Mouse (Mus musculus) 3T3-L1 (cell line): Measurements from ENCODE around the gene Frem1.

ENCODE experiments used
- DNase-seq: peaks from one replicate; pipeline ENCODE4 v3.0.0-alpha.2; 2015; ENCODE audit warnings: low read depth, low spot score

Gene Frem1

DNA sequence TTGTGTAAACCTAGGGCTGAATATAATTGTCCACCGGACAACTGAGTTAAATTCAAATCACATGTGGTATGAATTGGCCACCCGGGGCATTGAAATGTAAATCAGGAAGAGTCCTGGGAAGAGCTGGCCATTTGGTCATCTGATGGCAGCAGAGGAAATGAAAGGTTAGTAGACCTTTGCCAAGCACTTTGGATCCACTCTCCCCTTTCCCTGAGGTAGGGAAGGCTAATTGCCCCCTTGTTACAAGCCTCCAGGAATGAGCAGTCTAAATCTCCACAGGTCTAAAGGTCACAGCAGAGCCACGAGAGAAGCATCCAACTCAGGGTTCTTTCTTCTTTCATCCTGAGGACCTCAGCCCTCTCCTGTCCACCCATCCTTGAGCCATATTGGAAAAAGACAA, 20.5 kb downstream of the Frem1 start:
- no peak for DNase-seq

DNA sequence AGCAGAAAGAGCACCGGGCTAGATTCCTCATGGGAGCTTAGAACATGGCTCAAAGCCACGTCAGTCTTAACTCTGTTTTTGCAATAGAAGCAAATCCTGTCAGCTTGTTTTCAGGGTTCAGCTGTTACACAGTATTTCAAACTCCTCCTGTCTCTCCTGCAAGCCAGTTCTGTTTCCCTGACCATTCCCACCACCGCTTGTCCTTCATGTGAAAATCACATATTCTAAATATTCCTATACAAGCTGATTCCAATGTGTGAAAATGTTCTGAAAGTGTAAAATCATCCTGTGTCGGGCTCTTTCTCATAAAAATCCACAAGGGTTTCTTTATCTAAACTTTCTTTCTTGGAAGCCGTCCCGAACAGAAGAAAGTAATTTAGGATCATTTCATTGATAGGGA, 22.0 kb downstream of the Frem1 start:
- DNase-seq, result no peak

DNA sequence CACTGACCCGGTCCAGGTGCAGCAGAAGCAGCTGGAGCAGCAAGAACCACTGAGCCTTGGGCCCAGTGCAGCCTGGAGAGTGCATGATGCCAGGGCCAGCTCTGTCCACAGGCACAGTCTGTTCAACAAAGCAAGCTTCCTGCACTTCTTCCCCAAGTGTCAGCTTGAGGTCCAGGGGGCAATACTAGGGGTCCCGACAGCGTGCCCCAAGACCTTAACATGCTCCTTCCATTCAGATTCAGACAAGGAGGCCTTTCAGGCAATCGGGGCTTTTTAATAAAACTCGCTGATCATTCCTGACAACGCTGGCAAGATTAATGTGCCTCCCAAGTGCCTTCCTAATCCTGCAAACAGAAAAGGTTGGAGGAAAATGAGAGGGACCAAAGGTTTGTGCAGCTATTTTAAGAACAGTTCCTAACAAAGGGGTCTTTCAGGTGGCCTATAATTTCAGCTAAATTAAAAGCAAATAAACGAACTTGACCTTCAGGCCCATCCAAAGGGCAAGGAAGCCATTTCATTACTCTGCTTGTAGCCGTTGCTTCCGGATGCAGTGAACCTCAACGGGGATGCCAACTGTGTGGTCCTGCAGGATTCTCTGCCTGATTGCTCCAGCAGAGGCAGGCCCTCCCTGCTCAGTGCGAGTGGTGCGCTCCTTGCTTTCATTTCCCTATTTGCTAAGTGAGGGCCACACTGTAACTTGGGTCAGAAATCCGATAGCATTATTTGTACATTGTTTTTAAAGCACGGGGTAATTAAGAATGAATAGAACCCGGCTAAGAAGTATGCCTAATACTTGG, 31.2 kb downstream of the Frem1 start:
- DNase-seq, result no peak

DNA sequence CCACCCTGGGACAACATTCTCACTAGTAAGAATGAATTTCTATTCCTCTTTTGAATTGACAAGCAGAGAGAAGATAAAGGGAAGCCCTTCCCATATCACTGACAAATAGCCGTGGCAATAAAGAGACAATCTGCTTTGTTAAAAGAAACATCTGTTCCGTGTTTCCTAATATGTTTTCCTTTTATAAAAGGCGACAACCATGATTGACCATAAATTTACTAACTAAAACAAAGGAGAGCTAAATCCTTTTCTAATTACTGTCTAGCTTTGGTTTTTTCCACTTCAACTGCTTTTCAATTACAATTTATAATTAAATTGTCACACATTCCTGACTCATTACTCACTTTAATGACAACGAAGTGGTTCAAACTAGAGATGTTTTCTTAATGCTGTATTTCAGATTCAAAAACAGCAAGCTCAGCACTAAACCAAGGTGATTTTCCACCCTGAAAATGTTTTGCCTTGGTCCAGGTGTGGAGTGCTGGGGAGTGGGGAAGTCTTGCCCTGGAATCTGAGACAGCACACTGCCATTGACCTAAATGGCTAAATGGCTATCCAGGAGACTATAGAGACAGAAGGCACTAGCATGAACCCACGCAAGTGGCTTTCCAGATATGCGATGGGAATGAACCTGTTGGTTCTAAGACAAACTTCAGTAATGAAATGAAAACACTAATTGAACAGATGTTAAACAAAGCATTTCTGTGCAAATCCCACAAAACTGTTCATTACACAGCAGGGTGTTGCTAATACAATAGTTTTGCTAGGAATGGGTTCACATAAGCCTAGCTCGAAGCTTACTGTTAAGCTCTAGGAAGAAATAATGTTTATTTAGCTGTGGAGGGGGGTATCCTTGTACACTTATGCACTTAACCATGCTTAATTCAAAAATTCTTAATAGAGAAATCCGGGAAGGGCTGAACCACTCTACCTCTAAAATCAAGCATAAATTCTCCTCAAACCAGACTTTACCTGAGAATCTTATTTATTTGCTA, 33.7 kb downstream of the Frem1 start:
- no peak for DNase-seq

DNA sequence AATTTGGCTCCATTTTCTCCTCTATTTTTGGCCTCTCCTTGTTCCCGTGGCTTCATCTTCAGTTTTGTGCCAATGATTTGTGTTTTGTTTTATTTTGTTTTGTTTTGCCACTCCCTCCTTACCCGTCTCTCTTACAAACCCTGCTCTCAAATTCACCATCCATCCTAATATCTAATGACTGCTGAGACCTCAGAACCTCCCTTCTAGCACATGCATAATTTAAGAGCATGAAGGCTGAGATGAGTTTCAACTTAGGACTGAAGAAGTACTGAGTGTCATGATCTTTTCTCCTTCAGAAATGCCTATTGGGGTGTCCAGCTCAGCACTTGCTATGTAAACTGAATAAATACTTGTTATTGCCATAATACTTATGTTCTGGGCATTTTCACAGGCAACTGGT, 37.6 kb downstream of the Frem1 start:
- no peak for DNase-seq

DNA sequence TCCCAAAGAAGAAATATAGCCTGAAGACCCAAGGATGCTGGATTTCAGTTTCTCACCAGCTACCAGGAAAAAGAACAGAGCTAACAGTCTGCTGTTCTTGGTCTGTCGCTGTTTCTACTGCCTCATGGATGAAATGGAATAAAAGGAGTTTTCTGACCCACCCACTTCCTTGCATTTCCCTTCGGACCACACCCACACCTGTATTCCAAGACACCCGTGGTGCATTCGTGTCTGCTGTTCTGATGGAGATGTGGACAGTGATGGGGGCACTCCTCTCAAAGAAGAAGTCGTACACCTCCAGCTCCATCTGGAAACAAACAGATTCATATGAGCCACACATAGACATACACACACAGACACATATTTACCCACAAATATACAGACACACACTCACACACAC, 48.1 kb downstream of the Frem1 start:
- no peak for DNase-seq

DNA sequence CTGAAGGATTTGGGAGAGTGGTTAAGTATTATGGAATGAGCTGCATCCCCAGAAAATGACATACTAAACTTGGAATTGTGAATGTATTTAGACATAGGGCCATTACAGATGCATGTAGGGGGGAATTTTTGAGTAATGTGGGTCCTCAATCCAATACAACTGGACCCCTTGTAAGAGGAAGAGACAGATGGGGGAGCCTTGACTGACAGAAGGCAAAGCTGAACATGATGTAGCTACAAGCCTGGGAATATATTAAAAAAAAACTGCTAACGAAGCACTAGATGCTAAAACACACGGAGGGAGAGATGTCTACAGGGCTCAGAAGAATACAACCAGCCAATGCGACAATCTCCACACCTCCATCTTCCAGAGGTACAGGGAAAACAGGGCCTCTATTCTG, 60.1 kb downstream of the Frem1 start:
- DNase-seq, result no peak

DNA sequence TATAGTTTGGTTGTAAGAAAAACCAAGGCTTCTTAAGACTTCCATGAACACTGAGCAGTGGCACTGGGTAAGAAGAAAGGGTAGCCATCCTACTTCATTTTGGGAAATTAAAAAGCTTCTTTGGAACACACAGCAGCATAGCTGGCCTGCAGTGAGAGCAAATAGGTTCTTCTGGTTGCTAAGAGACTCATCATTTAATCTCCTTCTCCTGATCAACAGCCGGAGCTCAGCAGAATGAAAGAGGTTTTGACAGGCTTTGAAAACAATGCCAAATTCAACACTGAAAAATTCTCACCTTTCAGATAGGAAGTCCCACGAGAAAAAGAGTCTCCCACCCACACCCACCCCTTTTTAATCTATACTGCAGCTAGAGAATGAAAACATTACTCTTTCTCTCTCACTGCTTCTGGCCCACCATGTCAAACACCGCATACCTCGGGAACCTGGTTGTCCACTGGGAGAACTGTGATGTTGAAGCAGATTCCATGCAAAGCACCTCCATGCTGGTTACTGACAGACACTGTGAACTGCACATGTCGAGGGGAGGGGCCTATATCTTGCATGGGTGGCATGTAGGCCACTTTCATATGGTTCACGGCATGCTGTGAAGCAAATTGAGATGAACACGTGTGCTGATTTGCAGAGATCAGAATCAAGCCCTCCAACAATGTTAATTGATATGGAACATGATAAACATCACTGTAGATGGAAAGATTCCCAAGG, 61.0 kb downstream of the Frem1 start:
- no peak for DNase-seq

DNA sequence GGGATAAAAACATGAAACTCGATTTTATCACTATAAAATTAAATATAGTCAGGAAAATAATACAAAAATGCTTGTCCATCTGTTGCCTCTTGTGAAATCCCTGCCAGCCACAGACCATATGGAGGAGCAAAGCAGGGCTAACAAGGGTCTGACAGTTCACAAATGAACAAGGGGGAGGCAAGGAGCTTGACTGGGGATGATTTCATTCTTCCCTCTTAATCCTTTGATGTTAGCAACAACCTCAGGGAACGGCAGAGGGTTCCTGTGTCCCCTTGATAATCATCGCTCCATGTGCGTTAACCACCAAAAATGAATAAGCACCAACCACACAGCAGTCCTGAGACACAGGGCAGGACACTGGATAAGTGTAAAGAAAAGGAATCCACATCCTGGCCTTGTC, 79.8 kb downstream of the Frem1 start:
- no peak for DNase-seq

DNA sequence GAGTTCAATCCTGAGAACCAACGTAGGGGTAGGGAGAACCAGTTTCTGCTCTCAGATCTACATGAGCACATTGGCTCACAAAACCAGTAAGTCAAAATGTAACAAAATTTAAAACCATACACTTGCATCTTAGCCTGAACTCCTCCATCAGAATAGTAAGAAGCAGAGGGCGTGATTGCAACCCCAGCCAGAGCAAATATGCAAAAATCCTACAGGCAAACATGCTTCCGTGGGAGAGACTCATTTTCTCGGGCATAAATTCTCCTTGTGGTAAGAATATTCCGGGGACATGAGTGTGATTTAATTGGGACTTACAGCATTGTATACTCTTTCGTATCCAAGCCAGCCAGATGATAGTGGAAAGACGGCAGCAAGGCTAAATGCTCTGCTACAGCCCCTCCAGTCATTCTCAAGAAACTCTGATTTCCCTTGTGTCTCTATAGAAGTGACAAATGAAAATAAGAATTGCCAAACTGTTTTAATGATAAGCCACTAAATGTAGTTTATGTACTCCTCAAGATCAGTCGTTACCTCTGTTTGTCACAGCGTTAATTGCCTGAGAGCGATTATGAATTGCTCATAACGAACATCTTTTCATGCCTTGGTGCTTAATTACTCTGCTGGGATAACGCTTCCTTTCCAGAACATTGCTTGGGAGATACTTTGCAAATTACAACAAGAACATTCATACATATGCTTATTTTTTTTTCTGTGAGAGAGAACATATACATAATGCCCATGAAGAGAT, 81.1 kb downstream of the Frem1 start:
- DNase-seq, result no peak

DNA sequence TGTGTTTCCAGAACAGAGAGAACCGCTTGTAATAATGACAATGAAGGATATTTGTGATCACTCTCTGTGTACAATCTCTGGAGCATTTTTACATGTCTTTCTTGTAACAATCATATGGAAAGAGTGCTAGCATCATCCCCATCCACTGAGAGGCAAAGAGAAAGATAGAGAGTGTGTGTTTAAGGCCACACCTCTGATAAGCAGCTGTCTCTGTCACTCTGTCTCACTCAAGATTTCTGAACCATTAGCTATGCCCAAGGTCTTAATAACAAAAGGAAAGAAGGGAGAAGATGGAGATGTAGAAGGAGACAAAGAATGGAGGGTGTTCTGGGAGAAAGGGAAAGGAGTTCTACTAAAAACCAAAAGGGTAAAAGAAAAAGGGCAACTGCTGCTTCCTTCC, 91.1 kb downstream of the Frem1 start:
- DNase-seq, result no peak

DNA sequence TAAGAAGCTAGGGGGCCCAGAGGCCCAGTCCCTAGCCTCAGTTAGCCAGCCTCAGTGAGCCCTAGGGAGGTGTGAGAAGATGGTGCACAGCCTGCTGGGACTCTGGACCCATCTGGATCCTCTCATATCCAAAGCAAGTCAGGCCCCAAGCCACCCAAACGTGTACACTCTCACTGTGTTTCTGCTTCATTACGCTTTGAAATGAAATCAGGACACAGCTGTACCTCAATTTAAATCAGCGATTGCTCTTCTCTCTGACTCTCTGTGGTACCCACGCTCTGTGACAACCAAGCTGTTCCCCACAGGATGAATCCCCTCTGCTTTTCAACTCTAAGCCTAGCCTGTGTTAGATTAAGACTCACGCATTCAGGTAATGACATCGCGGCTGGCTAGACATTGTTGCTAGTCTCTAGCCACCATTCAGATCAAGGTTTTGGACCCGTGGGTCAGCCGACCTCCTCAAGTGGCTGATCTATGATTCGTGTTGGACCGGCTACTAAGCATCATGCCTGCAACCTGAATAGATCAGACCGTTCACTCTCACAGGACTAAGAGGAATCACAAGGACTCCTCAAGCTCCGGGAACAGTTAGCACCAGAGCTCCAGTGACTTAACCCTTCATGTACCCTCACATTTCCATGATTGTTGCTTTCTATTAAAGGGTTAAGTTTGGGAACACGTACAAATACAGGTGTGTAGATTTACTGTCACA, 94.2 kb downstream of the Frem1 start:
- DNase-seq, result no peak

DNA sequence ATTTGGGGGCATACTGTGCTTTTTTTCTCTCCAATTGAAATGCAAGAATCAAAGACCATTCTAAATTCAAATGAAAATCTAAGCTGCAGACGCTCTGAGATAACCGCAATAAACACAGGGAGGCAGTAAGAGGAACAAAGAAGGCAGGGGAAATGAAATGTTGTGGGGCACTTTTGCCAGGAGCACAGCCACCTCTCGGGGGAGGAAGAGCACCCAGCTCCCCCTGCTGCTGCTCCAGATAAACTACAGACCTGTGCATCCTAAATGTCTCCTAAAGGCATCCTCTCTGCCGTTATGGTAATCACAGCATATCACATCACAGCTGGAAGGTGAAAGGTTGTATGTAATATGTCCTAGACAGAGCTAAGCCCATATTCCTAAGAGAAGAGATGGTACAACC, 98.1 kb downstream of the Frem1 start:
- no peak for DNase-seq

DNA sequence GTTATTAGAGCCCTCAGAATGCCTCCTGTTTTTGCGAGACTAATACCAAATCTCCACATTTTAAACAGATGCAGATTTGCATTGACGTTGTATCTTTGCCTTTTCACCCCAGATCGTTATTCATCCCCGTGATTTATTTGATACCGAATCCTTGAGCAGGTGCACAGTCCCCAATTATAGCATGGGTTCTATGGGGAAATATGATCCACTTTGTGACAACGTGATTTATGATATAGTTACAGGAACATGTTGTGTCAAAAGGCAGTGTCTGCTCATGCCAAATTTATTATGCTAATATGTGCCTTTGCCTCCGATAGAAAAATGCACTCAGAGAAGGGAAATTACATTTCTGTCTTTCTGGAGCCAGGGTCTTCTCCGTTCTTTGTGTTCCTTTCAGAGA, 102.6 kb downstream of the Frem1 start:
- DNase-seq, result no peak

DNA sequence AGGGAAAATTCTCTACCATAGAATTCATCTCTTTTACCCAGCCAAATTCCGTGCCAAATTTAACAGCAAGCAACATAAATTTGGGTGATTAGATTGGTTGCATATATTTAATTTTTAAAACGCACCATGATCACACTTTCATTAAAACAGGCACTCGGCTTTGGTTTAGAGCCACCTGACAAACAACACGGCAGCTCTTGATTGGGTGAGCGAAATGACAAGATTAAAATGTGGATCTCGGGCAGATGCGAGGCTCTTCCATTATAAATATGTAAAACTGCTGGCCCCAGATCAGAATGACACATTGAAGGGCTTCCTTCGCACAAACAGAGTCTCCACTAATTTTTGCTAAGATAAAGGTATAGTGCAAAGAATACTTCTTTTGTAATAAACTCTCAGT, 105.4 kb downstream of the Frem1 start:
- no peak for DNase-seq

DNA sequence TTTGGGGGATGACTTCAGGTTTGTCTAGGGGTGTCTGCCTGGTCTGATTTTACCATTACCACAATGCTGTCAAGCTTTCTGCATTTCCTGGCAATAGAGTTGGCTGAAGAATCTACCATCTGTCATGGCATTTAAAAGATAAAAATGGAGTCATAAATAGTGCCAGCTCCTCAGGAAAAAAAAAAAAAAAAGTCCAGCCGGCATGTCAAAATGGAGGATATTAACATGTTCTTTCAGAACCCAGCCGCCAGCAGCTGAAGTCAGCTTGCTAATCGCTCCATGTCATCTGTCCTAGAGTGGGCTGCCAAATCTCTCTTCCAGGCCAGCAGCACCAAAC, 105.9 kb downstream of the Frem1 start:
- no peak for DNase-seq

DNA sequence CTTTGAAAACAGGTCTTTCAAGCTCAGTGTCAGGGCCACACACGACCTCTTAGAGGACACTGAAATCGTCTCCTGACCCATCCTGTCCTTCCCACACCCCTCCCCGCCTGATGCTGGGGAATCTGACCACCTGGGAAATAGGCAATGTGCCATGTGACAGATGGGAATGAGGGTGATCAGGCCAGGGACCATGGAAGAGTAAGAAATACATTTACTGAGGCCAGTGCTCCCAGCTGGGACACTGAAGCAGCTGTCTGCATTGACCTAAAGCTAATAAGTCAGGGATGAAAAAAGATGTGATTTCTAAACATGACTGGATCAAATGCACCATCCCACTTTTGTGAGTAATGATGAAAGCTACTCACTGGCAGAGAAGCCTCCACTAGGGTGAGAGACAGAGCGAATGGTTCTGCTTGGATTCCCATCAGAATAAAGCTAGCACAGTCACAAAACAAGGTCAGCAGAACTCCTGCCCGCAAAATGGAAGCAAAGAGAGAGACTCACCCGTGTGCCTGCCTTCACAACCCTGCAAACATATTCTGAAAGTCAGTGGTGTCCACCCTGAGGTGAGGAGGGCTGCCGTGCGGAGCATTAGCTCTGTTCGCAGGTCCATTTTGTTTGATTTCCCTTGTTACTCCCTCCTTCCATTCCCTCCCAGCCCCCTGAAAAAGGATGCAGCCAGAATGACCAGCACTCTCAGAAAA, 106.4 kb downstream of the Frem1 start:
- no peak for DNase-seq

DNA sequence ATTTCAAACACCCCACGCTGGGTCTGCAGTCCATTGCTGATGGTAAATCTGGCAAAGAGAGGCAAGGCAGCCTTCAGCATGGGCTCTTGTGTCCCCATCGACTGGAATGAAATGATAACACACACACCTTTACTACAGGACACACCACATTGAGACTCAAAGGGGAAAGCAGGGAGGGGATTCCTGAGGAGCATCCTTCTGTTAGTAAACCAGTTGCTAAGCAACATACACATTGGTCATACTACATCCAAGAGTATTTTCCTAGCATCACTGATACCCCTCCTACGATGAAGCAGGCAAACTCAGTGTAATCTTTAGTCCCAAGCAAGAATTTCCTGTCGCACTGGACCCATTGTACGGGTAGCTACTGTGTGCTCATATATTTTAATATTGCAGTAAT, 111.5 kb downstream of the Frem1 start:
- no peak for DNase-seq

DNA sequence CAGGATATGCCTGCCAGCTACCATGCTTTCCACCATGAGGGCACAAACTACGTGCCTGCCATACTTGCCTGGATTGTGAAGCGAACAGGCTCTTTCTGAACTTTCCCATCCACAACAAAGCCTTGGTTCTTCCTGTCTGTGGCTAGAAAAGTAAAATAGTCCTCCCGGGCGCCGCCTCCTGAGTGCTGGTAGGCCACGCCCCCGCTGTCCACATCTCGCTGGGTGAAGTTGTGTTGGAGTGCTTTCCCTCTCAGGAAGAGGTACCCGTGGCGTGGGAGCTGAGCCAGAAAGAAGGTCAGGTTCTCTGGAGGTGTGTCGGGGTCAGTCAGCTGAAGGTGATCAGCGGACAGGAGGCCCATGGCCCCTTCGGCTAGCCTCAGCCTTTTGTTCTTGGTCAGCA, 111.9 kb downstream of the Frem1 start:
- DNase-seq, result no peak

DNA sequence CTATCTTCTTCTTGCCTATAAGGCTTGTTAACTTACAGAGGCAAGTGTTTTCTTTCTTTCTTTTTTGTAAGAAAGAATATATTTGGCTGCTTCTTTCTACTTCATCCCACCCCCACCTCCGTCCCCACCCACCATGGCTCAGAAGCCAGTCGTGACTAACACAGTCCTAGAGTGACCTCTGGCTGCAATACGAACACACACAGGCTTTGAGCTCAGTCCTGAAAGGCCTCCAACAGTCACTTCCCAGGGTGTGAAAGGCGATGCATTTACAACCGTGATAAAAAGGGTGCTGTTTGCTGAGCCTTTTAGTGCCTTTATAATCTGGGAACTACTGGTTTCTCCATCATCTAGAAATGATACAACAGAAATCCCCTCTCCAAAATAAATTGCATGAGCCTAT, 117.8 kb downstream of the Frem1 start:
- DNase-seq, result peak; percentile 69
